Mouse (Mus musculus) adrenal gland, postnatal 14 days (tissue): ENCODE measurements at regions not wholly inside any gene's neighbourhood (a gene's known extent, or its start where the extent isn't known, plus 50 kb on each side); places are given as distances from the start of the nearest gene placed in this dataset.

Experiments used
- DNase-seq: peaks from one replicate; pipeline ENCODE4 v3.0.0; 2021; ENCODE audit warnings: mixed read lengths

- DNase-seq: no peak
Measured at GRCm38 (mm10) chr5:43339671-43340070, 106.7 kb downstream of the Cpeb2 start.

- DNase-seq: no peak
Measured at GRCm38 (mm10) chr5:43341475-43341874, 108.5 kb downstream of the Cpeb2 start.

- DNase-seq: no peak
Measured at GRCm38 (mm10) chr5:43344441-43344840, 111.5 kb downstream of the Cpeb2 start.

- no peak for DNase-seq
Measured at GRCm38 (mm10) chr5:43350987-43351386, 118.0 kb downstream of the Cpeb2 start.

- peak; percentile 72 for DNase-seq
Measured at GRCm38 (mm10) chr5:43353021-43353990, 120.3 kb downstream of the Cpeb2 start.

GRCm38 (mm10) chr5:43354351-43354942, 121.5 kb downstream of the Cpeb2 start:
- DNase-seq: peak; percentile 54

- DNase-seq: peak; percentile 95
Measured at GRCm38 (mm10) chr5:43355026-43355580, 122.1 kb downstream of the Cpeb2 start.

- DNase-seq: no peak
Measured at GRCm38 (mm10) chr5:43355832-43356231, 122.9 kb downstream of the Cpeb2 start.

GRCm38 (mm10) chr5:43357100-43357680, 124.2 kb downstream of the Cpeb2 start:
- DNase-seq: peak; percentile 30

- no peak for DNase-seq
Measured at GRCm38 (mm10) chr5:43357901-43358300, 124.9 kb downstream of the Cpeb2 start.

- DNase-seq: no peak
Measured at GRCm38 (mm10) chr5:43358928-43359765, 126.2 kb downstream of the Cpeb2 start.

GRCm38 (mm10) chr5:43360298-43360697, 127.3 kb downstream of the Cpeb2 start:
- peak; percentile 69 for DNase-seq

GRCm38 (mm10) chr5:43361026-43361425, 128.1 kb downstream of the Cpeb2 start:
- DNase-seq: no peak

- no peak for DNase-seq
Measured at GRCm38 (mm10) chr5:43372385-43372784, 139.4 kb downstream of the Cpeb2 start.

- no peak for DNase-seq
Measured at GRCm38 (mm10) chr5:43384689-43385375, 130.5 kb upstream of the C1qtnf7 start.

- DNase-seq: no peak
Measured at GRCm38 (mm10) chr5:43390997-43391396, 124.3 kb upstream of the C1qtnf7 start.

- peak; percentile 68 for DNase-seq
Measured at GRCm38 (mm10) chr5:43391412-43392029, 123.8 kb upstream of the C1qtnf7 start.

GRCm38 (mm10) chr5:43392908-43393545, 122.3 kb upstream of the C1qtnf7 start:
- no peak for DNase-seq

- no peak for DNase-seq
Measured at GRCm38 (mm10) chr5:43417259-43417658, 98.1 kb upstream of the C1qtnf7 start.
